Mouse (Mus musculus): ENCODE measurements at regions not wholly inside any gene's neighbourhood (a gene's known extent, or its start where the extent isn't known, plus 50 kb on each side); places are given as distances from the start of the nearest gene placed in this dataset.
A peak's percentile ranks its signal among the peaks of the same experiment; 100 is the strongest.

DNA sequence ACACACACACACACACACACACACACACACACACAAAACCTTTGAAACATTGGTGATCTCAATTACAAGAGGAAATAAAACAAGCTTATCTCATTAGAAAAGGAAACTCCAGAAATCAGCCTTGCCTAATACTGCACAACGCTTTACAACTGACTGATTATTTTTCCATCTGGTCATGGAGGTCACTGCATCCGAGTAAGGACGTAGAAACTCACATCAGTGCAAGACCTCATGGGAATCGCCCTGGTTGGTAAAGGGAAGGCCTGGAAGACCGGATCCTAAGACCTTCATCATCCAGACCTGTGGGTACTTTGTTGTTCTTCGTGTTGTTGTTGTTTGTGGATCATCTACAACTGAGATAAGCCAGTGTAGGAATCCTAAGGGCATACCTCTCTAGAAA, 77.8 kb upstream of the Sestd1 start:
- WGBS = 67% methylated on average over 6 of the region's 6 CpGs
- H3K9me3 ChIP-seq (ENCODE audit: low read length) = no peaks in the 10 kb centered on the region
- no peaks in the 10 kb centered on the region for H3K36me3 ChIP-seq (ENCODE audit: insufficient read depth, low read length)
- ATAC-seq (no peak), DNase-seq (ENCODE audit: low spot score) (no peak)
- TF ChIP-seq CTCF (IDR thresholded peaks at IDR 0.05) (no peak), EP300 (IDR thresholded peaks at IDR 0.05) (no peak)
- no peaks in the 10 kb centered on the region for H3K4me1 ChIP-seq (ENCODE audit: insufficient read depth, low read depth, low read length)
- no peak overlapping the region for H3K4me2 ChIP-seq (replicated peaks; ENCODE audit: low read depth, low read length)
- no peak overlapping the region for H3K9ac ChIP-seq (replicated peaks; ENCODE audit: low read depth)
- no peak overlapping the region for H3K4me3 ChIP-seq (ENCODE audit: low read depth, low read length)
- no peak overlapping the region for H3K27ac ChIP-seq (ENCODE audit: low read length)
- no peaks in the 10 kb centered on the region for H3K27me3 ChIP-seq (replicated peaks; ENCODE audit: insufficient read depth, low read length)

DNA sequence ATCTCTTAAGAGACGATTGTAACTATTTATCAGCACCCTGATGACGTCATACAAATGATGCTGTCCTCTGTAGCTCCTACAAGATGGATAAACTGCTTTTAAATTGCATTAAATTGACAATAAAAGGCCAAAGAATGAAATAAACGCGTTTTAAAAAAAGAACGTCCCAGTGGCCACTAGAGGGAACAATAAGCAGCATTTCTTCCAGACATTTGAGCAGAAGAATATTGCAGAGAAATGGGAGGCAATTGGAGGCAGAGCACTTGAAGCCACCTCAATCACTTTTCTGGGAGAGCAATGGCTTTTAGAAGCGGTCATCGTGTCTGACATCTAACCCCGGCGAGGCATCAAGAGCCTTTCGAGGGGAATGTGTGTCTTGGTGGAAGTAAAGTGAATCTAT, 76.4 kb upstream of the Sestd1 start:
- H3K27ac ChIP-seq (ENCODE audit: low read length) = no peak overlapping the region
- ATAC-seq (no peak), DNase-seq (ENCODE audit: low spot score) (peak; percentile 18)
- no peaks in the 10 kb centered on the region for H3K4me1 ChIP-seq (ENCODE audit: insufficient read depth, low read depth, low read length)
- no peaks in the 10 kb centered on the region for H3K36me3 ChIP-seq (ENCODE audit: insufficient read depth, low read length)
- TF ChIP-seq CTCF (IDR thresholded peaks at IDR 0.05) (peak; percentile 54), EP300 (IDR thresholded peaks at IDR 0.05) (no peak)
- 60% methylated on average over 10 of the region's 10 CpGs for WGBS
- no peak overlapping the region for H3K4me2 ChIP-seq (replicated peaks; ENCODE audit: low read depth, low read length)
- H3K4me3 ChIP-seq (ENCODE audit: low read depth, low read length) = no peak overlapping the region
- no peaks in the 10 kb centered on the region for H3K27me3 ChIP-seq (replicated peaks; ENCODE audit: insufficient read depth, low read length)
- H3K9me3 ChIP-seq (ENCODE audit: low read length) = no peaks in the 10 kb centered on the region
- no peak overlapping the region for H3K9ac ChIP-seq (replicated peaks; ENCODE audit: low read depth)

DNA sequence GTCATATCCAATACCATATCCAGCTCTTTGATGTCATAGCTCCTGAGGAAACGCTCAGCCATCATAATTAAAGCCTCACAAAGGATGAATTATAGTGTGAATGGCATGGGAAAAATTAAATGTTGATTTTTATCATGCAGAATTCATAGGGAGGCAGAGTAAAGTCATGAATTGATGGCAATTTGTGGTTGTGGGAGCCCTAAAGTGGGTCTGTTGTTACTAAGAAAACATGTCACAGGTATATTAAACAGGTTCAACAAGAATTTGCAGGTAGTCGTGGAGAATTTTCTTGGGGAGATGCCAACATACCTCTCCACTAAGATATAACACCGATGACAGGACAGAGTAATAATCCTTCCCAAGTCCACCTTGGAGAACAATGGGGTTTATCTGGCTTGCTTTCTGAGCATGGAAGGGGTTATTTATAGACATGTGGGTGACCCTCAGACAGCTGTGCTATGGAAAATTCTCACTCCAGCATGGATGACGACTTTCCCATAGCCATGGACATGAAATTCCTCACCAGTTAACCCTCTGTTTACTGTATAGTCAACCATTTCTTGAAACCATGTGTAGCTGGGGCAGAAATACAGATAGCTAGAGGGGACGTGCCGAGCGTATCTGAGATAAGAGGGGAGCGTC, 71.7 kb upstream of the Sestd1 start:
- WGBS = 58% methylated on average over 8 of the region's 8 CpGs
- no peak for ATAC-seq
- TF ChIP-seq EP300 (IDR thresholded peaks at IDR 0.05) (no peak), CTCF (IDR thresholded peaks at IDR 0.05) (no peak)
- H3K36me3 ChIP-seq (ENCODE audit: insufficient read depth, low read length) = no peaks in the 10 kb centered on the region
- no peak for DNase-seq (ENCODE audit: low spot score)
- no peaks in the 10 kb centered on the region for H3K27me3 ChIP-seq (replicated peaks; ENCODE audit: insufficient read depth, low read length)
- H3K27ac ChIP-seq (ENCODE audit: low read length) = no peak overlapping the region
- no peak overlapping the region for H3K4me3 ChIP-seq (ENCODE audit: low read depth, low read length)
- no peaks in the 10 kb centered on the region for H3K4me1 ChIP-seq (ENCODE audit: insufficient read depth, low read depth, low read length)
- H3K4me2 ChIP-seq (replicated peaks; ENCODE audit: low read depth, low read length) = no peak overlapping the region
- H3K9ac ChIP-seq (replicated peaks; ENCODE audit: low read depth) = no peak overlapping the region
- H3K9me3 ChIP-seq (ENCODE audit: low read length) = no peaks in the 10 kb centered on the region

GRCm38 (mm10) chr2:77347027-77347426, 66.6 kb upstream of the Sestd1 start:
- Histone ChIP-seq H3K4me1 (ENCODE audit: insufficient read depth, low read depth, low read length) (no peaks in the 10 kb centered on the region), H3K27ac (ENCODE audit: low read length) (no peak overlapping the region), H3K9me3 (ENCODE audit: low read length) (no peaks in the 10 kb centered on the region), H3K4me2 (replicated peaks; ENCODE audit: low read depth, low read length) (no peak overlapping the region), H3K4me3 (ENCODE audit: low read depth, low read length) (no peak overlapping the region), H3K9ac (replicated peaks; ENCODE audit: low read depth) (no peak overlapping the region), H3K36me3 (ENCODE audit: insufficient read depth, low read length) (no peaks in the 10 kb centered on the region), H3K27me3 (replicated peaks; ENCODE audit: insufficient read depth, low read length) (no peaks in the 10 kb centered on the region)
- no peak for TF ChIP-seq CTCF (IDR thresholded peaks at IDR 0.05)
- no peak for TF ChIP-seq EP300 (IDR thresholded peaks at IDR 0.05)
- ATAC-seq = no peak
- WGBS = 96% methylated on average over 5 of the region's 5 CpGs
- DNase-seq (ENCODE audit: low spot score) = no peak

DNA sequence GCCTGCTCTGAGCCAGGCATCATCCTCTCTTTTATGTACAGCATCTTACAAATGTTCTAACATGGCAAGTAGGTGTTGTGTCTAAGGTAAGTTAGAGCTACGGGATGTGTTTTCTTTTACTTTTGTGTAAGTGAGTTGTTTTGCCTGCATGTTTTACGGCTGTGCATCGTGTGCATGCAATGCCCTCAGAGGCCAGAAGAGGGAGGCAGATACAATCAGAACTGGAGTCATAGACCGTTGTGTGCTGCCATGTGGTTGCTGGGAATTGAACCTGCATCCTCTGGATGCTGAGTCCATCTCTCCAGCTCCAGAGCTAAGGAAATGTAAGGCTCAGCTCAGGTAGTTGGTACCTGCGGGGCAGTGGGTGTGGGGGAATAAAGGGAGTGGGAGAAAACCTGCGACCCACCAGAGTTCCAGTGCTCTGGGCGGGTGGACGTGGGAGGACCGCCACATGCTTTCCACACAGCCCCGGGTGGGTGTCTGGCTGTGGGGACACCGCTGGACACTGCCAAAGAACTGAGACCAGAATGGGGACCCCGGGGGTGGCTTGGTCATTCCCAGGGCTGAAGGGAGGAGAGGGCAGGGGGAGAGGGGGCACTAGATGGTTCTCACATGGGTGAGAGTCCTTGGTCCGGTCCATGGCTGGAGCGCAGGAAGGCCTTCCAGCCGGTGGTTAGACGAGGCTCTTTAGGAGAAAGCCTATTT, 63.5 kb upstream of the Sestd1 start:
- H3K27ac ChIP-seq (ENCODE audit: low read length) = no peak overlapping the region
- no peaks in the 10 kb centered on the region for H3K36me3 ChIP-seq (ENCODE audit: insufficient read depth, low read length)
- 92% methylated on average over 16 of the region's 16 CpGs for WGBS
- no peak overlapping the region for H3K4me2 ChIP-seq (replicated peaks; ENCODE audit: low read depth, low read length)
- H3K4me3 ChIP-seq (ENCODE audit: low read depth, low read length) = no peak overlapping the region
- TF ChIP-seq CTCF (IDR thresholded peaks at IDR 0.05) = peak; percentile 65
- no peak for TF ChIP-seq EP300 (IDR thresholded peaks at IDR 0.05)
- DNase-seq (ENCODE audit: low spot score) (no peak), ATAC-seq (no peak)
- H3K9ac ChIP-seq (replicated peaks; ENCODE audit: low read depth) = no peak overlapping the region
- H3K4me1 ChIP-seq (ENCODE audit: insufficient read depth, low read depth, low read length) = no peaks in the 10 kb centered on the region
- no peaks in the 10 kb centered on the region for H3K27me3 ChIP-seq (replicated peaks; ENCODE audit: insufficient read depth, low read length)
- H3K9me3 ChIP-seq (ENCODE audit: low read length) = no peaks in the 10 kb centered on the region

- ATAC-seq (peak; percentile 92), DNase-seq (ENCODE audit: low spot score) (peak; percentile 69)
- Histone ChIP-seq H3K9ac (replicated peaks; ENCODE audit: low read depth) (no peak overlapping the region), H3K27ac (ENCODE audit: low read length) (no peak overlapping the region), H3K9me3 (ENCODE audit: low read length) (no peaks in the 10 kb centered on the region), H3K27me3 (replicated peaks; ENCODE audit: insufficient read depth, low read length) (no peaks in the 10 kb centered on the region), H3K4me2 (replicated peaks; ENCODE audit: low read depth, low read length) (peak overlapping the region; percentile 27; the same call in 1 of the 2 replicates), H3K36me3 (ENCODE audit: insufficient read depth, low read length) (no peaks in the 10 kb centered on the region), H3K4me1 (ENCODE audit: insufficient read depth, low read depth, low read length) (no peaks in the 10 kb centered on the region), H3K4me3 (ENCODE audit: low read depth, low read length) (no peak overlapping the region; the same call in 1 of the 2 replicates)
- 15% methylated on average over 2 of the region's 2 CpGs for WGBS
- TF ChIP-seq CTCF (IDR thresholded peaks at IDR 0.05) (no peak), EP300 (IDR thresholded peaks at IDR 0.05) (no peak)
Observed at GRCm38 (mm10) chr2:77342416-77342815, 62.0 kb upstream of the Sestd1 start.

Data from lung, postnatal 0 days (tissue).